Mouse (Mus musculus): ENCODE measurements around the gene Necab2. TPM values are rescaled to one million over a fixed set of nuclear protein-coding genes. Genes with fewer than 3 reads are reported as not detected.

The Necab2 gene
- total RNA-seq, 2 experiments from 2014 or later = not detected

- no peak for ATAC-seq (replicated peaks; ENCODE audit: low FRiP score, poor library complexity, severe bottlenecking)
These were observed 666 bp downstream of the Necab2 start for GRCm38 (mm10) chr8:119446990-119447780.

- no peak for ATAC-seq (replicated peaks; ENCODE audit: low FRiP score, poor library complexity, severe bottlenecking)
These were observed 1.3 kb downstream of the Necab2 start for GRCm38 (mm10) chr8:119447781-119448170.

- no peak for ATAC-seq (replicated peaks; ENCODE audit: low FRiP score, poor library complexity, severe bottlenecking)
These were observed 3.1 kb downstream of the Necab2 start for GRCm38 (mm10) chr8:119449627-119450026.

- ATAC-seq (replicated peaks; ENCODE audit: low FRiP score, poor library complexity, severe bottlenecking) = no peak
These were observed 4.6 kb downstream of the Necab2 start for GRCm38 (mm10) chr8:119451131-119451530.

- ATAC-seq (replicated peaks; ENCODE audit: low FRiP score, poor library complexity, severe bottlenecking) = no peak
These were observed 6.4 kb downstream of the Necab2 start for GRCm38 (mm10) chr8:119452919-119453318.

GRCm38 (mm10) chr8:119456045-119456444 lies 9.5 kb downstream of the Necab2 start:
- no peak for ATAC-seq (replicated peaks; ENCODE audit: low FRiP score, poor library complexity, severe bottlenecking)

- no peak for ATAC-seq (replicated peaks; ENCODE audit: low FRiP score, poor library complexity, severe bottlenecking)
These were observed 13.2 kb downstream of the Necab2 start for GRCm38 (mm10) chr8:119459724-119460123.

- ATAC-seq (replicated peaks; ENCODE audit: low FRiP score, poor library complexity, severe bottlenecking) = no peak
These were observed 14.8 kb downstream of the Necab2 start for GRCm38 (mm10) chr8:119461356-119461755.

GRCm38 (mm10) chr8:119463709-119464108 lies 17.2 kb downstream of the Necab2 start:
- ATAC-seq (replicated peaks; ENCODE audit: low FRiP score, poor library complexity, severe bottlenecking) = no peak

GRCm38 (mm10) chr8:119466105-119466504 lies 19.6 kb downstream of the Necab2 start:
- no peak for ATAC-seq (replicated peaks; ENCODE audit: low FRiP score, poor library complexity, severe bottlenecking)

GRCm38 (mm10) chr8:119466794-119467193 lies 20.3 kb downstream of the Necab2 start:
- no peak for ATAC-seq (replicated peaks; ENCODE audit: low FRiP score, poor library complexity, severe bottlenecking)

GRCm38 (mm10) chr8:119468091-119468490 lies 21.6 kb downstream of the Necab2 start:
- ATAC-seq (replicated peaks; ENCODE audit: low FRiP score, poor library complexity, severe bottlenecking) = no peak

GRCm38 (mm10) chr8:119478684-119479083 lies 32.2 kb downstream of the Necab2 start:
- no peak for ATAC-seq (replicated peaks; ENCODE audit: low FRiP score, poor library complexity, severe bottlenecking)

- no peak for ATAC-seq (replicated peaks; ENCODE audit: low FRiP score, poor library complexity, severe bottlenecking)
These were observed 37.8 kb downstream of the Necab2 start for GRCm38 (mm10) chr8:119484145-119484896.

GRCm38 (mm10) chr8:119487093-119487492 lies 40.6 kb downstream of the Necab2 start:
- no peak for ATAC-seq (replicated peaks; ENCODE audit: low FRiP score, poor library complexity, severe bottlenecking)

- no peak for ATAC-seq (replicated peaks; ENCODE audit: low FRiP score, poor library complexity, severe bottlenecking)
These were observed 50.3 kb downstream of the Necab2 start for GRCm38 (mm10) chr8:119496848-119497247.

- ATAC-seq (replicated peaks; ENCODE audit: low FRiP score, poor library complexity, severe bottlenecking) = no peak
These were observed 53.3 kb downstream of the Necab2 start for GRCm38 (mm10) chr8:119499836-119500235.

- ATAC-seq (replicated peaks; ENCODE audit: low FRiP score, poor library complexity, severe bottlenecking) = no peak
These were observed 55.1 kb downstream of the Necab2 start, which contains the start of gene Slc38a8 for GRCm38 (mm10) chr8:119501598-119501997. TSS of gene Slc38a8 (minus strand) at chr8:119501698.

GRCm38 (mm10) chr8:119502111-119502510 lies 55.6 kb downstream of the Necab2 start:
- no peak for ATAC-seq (replicated peaks; ENCODE audit: low FRiP score, poor library complexity, severe bottlenecking)

- no peak for ATAC-seq (replicated peaks; ENCODE audit: low FRiP score, poor library complexity, severe bottlenecking)
These were observed 56.8 kb downstream of the Necab2 start for GRCm38 (mm10) chr8:119503191-119503767.

GRCm38 (mm10) chr8:119505488-119505887 lies 59.0 kb downstream of the Necab2 start:
- no peak for ATAC-seq (replicated peaks; ENCODE audit: low FRiP score, poor library complexity, severe bottlenecking)
